Mouse (Mus musculus): ENCODE data around the gene Vasn.

The Vasn gene

GRCm38 (mm10) chr16:4607818-4608531, 31.8 kb upstream of the Vasn start:
- peak; percentile 85 for DNase-seq

- no peak for DNase-seq
These were observed 31.1 kb upstream of the Vasn start for GRCm38 (mm10) chr16:4608532-4609059.

- DNase-seq: no peak
These were observed 28.5 kb upstream of the Vasn start for GRCm38 (mm10) chr16:4611193-4611592.

GRCm38 (mm10) chr16:4611676-4612075, 28.1 kb upstream of the Vasn start:
- no peak for DNase-seq

- no peak for DNase-seq
These were observed 26.0 kb upstream of the Vasn start for GRCm38 (mm10) chr16:4613736-4614135.

- no peak for DNase-seq
These were observed 25.1 kb upstream of the Vasn start for GRCm38 (mm10) chr16:4614639-4615038.

- DNase-seq: no peak
These were observed 24.4 kb upstream of the Vasn start for GRCm38 (mm10) chr16:4615297-4615696.

- no peak for DNase-seq
These were observed 22.9 kb upstream of the Vasn start for GRCm38 (mm10) chr16:4616829-4617228.

- no peak for DNase-seq
These were observed 15.7 kb upstream of the Vasn start for GRCm38 (mm10) chr16:4624074-4624473.

- peak; percentile 92 for DNase-seq
These were observed 15.1 kb upstream of the Vasn start, which contains the start of gene Pam16 for GRCm38 (mm10) chr16:4624481-4625110. Pam16 (minus strand) TSS chr16:4624988.

- DNase-seq: no peak
These were observed 12.6 kb upstream of the Vasn start for GRCm38 (mm10) chr16:4627105-4627504.

GRCm38 (mm10) chr16:4628898-4629419, 10.8 kb upstream of the Vasn start:
- no peak for DNase-seq

GRCm38 (mm10) chr16:4629950-4630349, 9.8 kb upstream of the Vasn start:
- DNase-seq: peak; percentile 77

GRCm38 (mm10) chr16:4632050-4632449, 7.7 kb upstream of the Vasn start:
- no peak for DNase-seq

GRCm38 (mm10) chr16:4633661-4634060, 6.1 kb upstream of the Vasn start:
- no peak for DNase-seq

GRCm38 (mm10) chr16:4634681-4635080, 5.1 kb upstream of the Vasn start:
- no peak for DNase-seq

- DNase-seq: no peak
These were observed 4.0 kb upstream of the Vasn start for GRCm38 (mm10) chr16:4635760-4636159.

GRCm38 (mm10) chr16:4638891-4639390, 800 bp upstream of the Vasn start:
- no peak for DNase-seq

- no peak for DNase-seq
These were observed 695 bp downstream of the Vasn start for GRCm38 (mm10) chr16:4640267-4641005.

- DNase-seq: no peak
These were observed 1.5 kb downstream of the Vasn start for GRCm38 (mm10) chr16:4641119-4641838.

- no peak for DNase-seq
These were observed 2.4 kb downstream of the Vasn start for GRCm38 (mm10) chr16:4642190-4642589.

GRCm38 (mm10) chr16:4642937-4643336, 3.2 kb downstream of the Vasn start:
- DNase-seq: no peak

Measured in cerebellum, adult 9-11 months (tissue).